Mouse (Mus musculus) T-cell, adult 66 days (primary cell): ENCODE results near the gene Tsfm. TPM values are rescaled to one million over a fixed set of nuclear protein-coding genes. Genes with fewer than 3 reads are reported as not detected.

Source experiments
- total RNA-seq, 2 experiments: library from RNA; stranded (reverse); gene quantifications; 3 replicates in 1 of 2; 4 replicates in 1 of 2; pipeline ENCODE4 v1.2.4; 2023

The Tsfm gene
- total RNA-seq, result 10 to 100 TPM; 18.8 to 20.9 TPM

DNA sequence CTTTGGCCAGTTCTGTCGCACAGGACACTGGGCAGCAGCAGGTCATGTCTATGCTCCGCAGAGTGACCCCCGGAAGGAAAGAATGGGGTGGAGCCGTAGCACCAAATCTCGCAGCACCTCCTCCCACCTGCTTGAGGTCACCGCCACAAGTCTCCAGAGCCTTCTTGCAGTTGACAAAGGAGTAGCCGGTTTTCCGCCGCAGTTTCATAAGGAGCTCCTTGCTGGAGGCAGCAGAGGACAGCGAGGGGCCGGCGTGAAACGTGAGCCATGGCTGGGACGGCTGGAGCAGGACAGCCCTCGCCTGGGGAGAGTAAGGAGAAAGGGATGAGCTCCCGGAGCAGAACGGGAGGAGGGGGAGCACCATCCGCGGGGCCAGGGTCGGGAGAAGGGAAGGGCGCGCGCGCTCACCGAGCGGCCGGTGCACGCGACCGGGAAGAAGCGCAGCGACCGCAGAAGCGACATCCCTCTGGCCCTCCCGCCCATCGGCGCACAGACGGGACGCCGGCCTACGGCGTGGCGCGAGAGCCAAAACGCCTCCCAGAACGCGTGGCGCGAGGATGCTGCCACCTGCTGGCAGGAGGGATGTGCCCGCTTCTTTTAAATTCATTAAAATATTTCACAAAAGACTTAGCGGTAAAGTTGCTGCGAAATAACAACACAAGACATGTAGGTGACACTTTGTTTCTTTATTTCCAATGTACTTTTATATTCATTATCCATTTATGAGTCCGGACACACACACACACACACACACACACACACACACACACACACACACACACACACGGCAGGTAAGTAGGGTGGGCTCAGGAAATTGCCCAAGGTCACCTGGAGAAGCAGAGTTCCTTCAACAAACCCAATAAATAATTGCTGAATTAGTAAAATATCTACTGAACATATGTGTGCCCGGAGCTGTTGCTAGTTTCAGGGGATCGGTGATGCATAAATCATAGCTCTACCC is at the start of gene Tsfm:
Gene Tsfm, minus strand, starts transcription at position 505 of the 961 bp plus-strand sequence.

GRCm38 (mm10) chr10:127075080-127075479 is 44.4 kb upstream of the Tsfm start, which contains the start of gene Agap2:
Gene Agap2, plus strand, starts transcription at chr10:127075284.

DNA sequence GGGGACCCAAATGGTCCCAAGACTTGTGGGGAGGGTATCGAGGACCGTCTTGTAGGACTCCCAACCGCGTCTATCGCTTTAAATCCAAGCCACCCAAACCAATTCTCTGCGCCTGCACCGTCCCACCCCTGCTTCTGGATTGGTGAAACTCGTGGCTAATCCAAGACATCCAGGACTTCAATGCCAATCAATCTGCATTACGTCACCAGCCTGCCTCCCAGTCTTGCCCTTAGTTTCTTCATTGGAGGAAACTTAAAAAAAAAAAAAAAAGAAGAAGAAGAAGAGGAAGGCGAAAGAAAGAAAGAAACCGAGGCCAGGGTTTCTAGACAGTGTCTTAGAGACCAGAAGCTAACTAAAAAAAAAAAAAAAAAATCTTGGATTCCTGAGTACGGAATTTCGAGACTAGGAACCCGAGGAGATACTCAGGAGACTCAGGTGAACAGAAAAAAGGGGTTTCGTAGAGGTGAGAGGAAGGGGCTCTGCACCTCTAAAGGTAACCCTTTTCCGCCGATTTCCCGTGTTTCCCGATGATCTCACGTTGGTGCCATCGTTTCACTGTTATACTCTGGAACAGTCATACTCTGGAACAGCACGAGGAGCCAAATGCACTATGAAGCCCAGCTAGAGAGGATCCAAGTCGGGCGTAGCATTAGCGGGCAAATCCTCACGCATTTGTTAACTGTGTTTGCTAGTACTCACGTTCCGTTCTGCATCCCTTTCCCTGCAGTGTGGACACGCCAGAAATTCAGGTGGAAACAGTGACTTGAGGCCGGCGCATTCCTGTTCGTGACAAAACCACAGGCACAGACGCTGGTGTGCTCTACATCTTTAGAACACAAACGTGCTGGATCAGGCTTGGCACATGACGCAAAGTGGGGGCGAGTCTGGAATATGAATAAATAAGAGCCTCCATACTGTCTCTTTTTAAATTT is 39.8 kb upstream of the Tsfm start, which contains the start of gene Tspan31:
Gene Tspan31, minus strand, starts transcription at position 75 of the 932 bp plus-strand sequence.

GRCm38 (mm10) chr10:127063239-127063872 is 32.7 kb upstream of the Tsfm start, which contains the start of gene Cdk4:
Gene Cdk4, plus strand, starts transcription at chr10:127063534.

DNA sequence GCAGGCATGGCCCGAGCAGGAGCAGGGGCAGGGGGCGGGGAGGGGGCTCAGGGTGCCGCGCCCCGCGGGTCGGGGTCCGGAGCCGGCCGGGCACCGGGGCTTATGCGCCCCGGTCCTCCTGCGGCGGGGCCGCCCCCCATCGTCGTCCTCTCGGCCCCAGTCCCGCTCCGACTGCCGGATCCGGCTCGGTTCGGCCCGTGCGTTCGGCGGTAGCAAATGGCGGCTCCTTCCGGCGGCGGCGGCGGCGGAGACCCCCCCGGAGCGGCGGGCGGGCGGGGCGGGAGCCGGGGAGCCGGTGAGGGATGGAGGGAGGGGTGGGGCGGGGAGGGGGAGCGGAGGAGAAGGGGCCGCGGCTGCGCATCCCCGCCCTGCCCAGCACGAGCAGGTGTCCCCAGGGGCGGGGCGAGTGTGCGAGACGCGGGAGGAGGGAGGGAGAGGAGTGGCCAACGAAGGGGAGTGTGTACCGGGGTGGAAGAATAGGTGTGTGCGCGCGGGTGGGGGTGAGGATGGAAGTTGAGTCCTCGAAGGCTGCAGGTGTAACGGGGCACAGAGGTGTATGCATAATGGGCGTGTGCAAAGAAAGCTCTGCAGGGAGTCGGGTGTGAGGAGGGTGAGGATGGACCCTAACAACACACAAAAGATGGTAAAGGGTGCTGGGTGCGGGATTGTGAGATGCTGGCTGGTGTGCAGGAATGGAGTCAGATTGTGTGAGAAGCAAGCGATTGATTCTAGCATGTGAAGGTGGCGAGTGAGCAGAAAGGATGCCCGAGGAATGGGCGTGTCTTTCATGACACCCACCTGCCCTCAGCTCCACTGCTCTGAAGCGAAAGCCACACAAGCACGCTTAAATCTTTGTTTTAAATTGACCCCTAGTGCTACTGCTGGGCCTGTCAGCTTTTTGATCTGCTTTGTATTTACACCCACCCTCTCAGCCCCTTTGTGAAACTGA is 29.6 kb upstream of the Tsfm start, which contains the start of gene March9:
Gene March9, minus strand, starts transcription at position 217 of the 949 bp plus-strand sequence.

GRCm38 (mm10) chr10:127047954-127048353 is 17.3 kb upstream of the Tsfm start, which contains the start of gene Cyp27b1:
Gene Cyp27b1, plus strand, starts transcription at chr10:127048250.

DNA sequence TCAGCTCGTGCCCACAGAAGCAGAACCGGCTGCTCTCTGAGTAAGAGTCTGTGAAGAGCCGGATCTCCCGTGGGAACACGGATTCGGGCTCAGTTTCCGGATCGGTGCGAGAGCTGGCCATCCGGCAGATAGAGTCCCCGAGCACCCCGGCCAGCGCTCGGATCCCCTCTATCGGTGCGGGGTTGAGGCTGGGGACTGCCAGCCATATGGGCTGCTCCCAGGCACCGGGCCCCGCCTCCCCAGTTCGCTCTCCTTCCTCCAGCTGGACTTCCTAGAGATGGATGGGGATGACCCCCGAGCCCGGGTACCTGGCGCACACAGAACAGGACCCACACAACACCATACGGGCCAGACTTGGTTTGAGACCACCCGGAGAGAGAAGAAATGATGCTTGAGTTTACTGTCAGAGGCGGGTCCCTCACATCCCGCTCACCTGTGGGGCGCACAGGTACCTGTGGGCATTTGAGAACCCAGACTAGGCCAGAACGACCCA is 10.7 kb upstream of the Tsfm start, which contains the start of the genes Mettl1 and Eef1akmt3:
Gene Mettl1, plus strand, starts transcription at position 141 of the 493 bp plus-strand sequence.
Gene Eef1akmt3, minus strand, starts transcription at position 240 of the 493 bp plus-strand sequence.

GRCm38 (mm10) chr10:127000529-127000928 is 30.1 kb downstream of the Tsfm start, which contains the start of gene Avil:
Gene Avil, plus strand, starts transcription at chr10:127000709.

DNA sequence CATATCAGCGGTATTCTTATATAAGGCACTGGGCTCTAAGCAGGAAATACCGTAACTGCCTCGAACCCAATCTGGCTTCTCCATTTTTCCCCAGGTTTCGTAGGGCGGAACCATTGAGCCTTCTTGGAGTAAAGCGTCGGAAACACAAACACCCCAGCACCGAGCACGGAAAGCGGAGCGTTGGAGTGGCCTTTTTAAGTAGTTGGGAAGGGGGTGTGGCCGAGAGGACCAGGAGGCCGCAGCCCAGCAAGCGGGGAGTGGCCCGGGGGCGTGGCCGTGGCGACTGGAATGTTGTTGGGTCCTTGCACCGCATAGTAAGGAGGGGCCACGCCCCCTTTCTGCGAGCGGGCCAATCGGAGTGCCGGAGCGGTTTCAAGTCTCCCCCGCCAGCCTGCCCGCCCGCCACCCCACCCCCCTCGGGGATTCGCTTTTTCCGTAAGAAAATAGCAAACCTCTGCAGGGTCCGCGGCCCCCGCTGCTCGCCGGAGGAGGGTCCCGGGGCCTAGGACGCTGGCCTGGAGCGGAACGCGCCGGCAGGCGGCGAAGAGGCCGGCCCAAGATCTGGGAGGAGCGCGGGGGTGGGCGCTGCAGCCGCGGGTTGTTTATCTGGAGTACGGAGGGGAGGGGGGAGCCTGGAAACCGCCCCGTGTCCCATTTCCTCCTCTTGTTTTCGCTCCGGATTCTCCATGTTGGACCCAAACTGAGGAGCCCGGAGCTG is 52.2 kb downstream of the Tsfm start, which contains the start of gene Ctdsp2:
Gene Ctdsp2, plus strand, starts transcription at position 441 of the 718 bp plus-strand sequence.

Other genes starting within 250 kb of the Tsfm start
- gene Atp23, start 129.5 kb downstream of the Tsfm start, total RNA-seq, result 1 to 10 TPM; 6.7 to 8.1 TPM
- gene Ctdsp2, start 52.1 kb downstream of the Tsfm start, total RNA-seq, result 10 to 100 TPM; 94.7 to 97.8 TPM
- 1 to 10 TPM; 2.1 to 2.2 TPM for gene Avil, start 30.1 kb downstream of the Tsfm start, total RNA-seq
- 10 to 100 TPM; 23.4 to 26.8 TPM for gene Mettl1, start 10.6 kb upstream of the Tsfm start, total RNA-seq
- gene Eef1akmt3, start 10.7 kb upstream of the Tsfm start, total RNA-seq, result under 1 TPM in 1 of 2 experiments, not detected in 1; 0.21 TPM
- gene Cyp27b1, start 17.4 kb upstream of the Tsfm start, total RNA-seq, result 1 to 10 TPM in 1 of 2 experiments, under 1 TPM in 1; 0.80 to 2.0 TPM
- gene March9, start 29.3 kb upstream of the Tsfm start, total RNA-seq, result 1 to 10 TPM; 5.4 to 5.7 TPM
- gene Cdk4, start 32.7 kb upstream of the Tsfm start, total RNA-seq, result 100 to 1,000 TPM; 143 to 156 TPM
- 10 to 100 TPM; 10.3 to 13.2 TPM for gene Tspan31, start 39.4 kb upstream of the Tsfm start, total RNA-seq
- gene Agap2, start 44.4 kb upstream of the Tsfm start, total RNA-seq, result 100 to 1,000 TPM; 166 to 167 TPM
- 100 to 1,000 TPM in 1 of 2 experiments, 10 to 100 TPM in 1; 98.4 to 100 TPM for gene Os9, start 90.3 kb upstream of the Tsfm start, total RNA-seq
- gene B4galnt1, start 134.4 kb upstream of the Tsfm start, total RNA-seq, result 100 to 1,000 TPM; 696 to 735 TPM
- under 1 TPM in 1 of 2 experiments, not detected in 1; 0.29 TPM for gene Slc26a10, start 149.8 kb upstream of the Tsfm start, total RNA-seq
- gene Arhgef25, start 159.2 kb upstream of the Tsfm start, total RNA-seq, result 1 to 10 TPM in 1 of 2 experiments, not detected in 1; 1.5 TPM
- 10 to 100 TPM; 53.6 to 73.9 TPM for gene Dtx3, start 164.9 kb upstream of the Tsfm start, total RNA-seq
- gene Pip4k2c, start 180.7 kb upstream of the Tsfm start, total RNA-seq, result 10 to 100 TPM; 44.9 to 47.9 TPM
- gene Kif5a, start 232.5 kb upstream of the Tsfm start, total RNA-seq, result under 1 TPM; 0.44 to 0.56 TPM
- gene Dctn2, start 235.5 kb upstream of the Tsfm start, total RNA-seq, result 10 to 100 TPM; 98.0 to 98.9 TPM